ENCODE assay signal across 9 mouse cellular contexts in genomic region chr3:32553061-32553460, GRCm38 (mm10). TPM values are rescaled to one million over a fixed set of nuclear protein-coding genes. Genes with fewer than 3 reads are reported as not detected.
A peak's percentile ranks its signal among the peaks of the same experiment; 100 is the strongest.
DNase-seq lines count a peak whose midpoint lies in the region; ATAC-seq and TF ChIP-seq lines count a peak whose summit lies in the region.
"Had no signal": no experiment of that assay in that cellular context is flagged by ENCODE, and none has a peak within 500 bp of the region (broad histone marks: within the 10 kb centered on the region; RNA-seq: fewer than 3 reads in every experiment).

No protein-coding gene starts in this region.

- H3K9me3 ChIP-seq in kidney, embryonic 14.5 days (ENCODE audit: control insufficient read depth, low read length): no peaks in the 10 kb centered on the region
- H3K9me3 ChIP-seq in MEL (replicated peaks; ENCODE audit: insufficient read depth, low read length): no peaks in the 10 kb centered on the region

- no peak for ATAC-seq in kidney, embryonic 14.5 days (ENCODE audit: low FRiP score, low TSS enrichment)
- ATAC-seq in erythroblast, adult 5-6 weeks (replicated peaks; ENCODE audit: low FRiP score, poor library complexity, severe bottlenecking): no peak

- no peak overlapping the region for H3K27ac ChIP-seq in kidney, adult 2 months (ENCODE audit: insufficient read depth, low read depth, low read length)
- H3K27ac ChIP-seq in kidney, embryonic 14.5 days (ENCODE audit: low read depth, low read length): no peak overlapping the region
- no peak overlapping the region for H3K27ac ChIP-seq in MEL (ENCODE audit: control insufficient read depth, low read depth, low read length)
- H3K27ac ChIP-seq in cortical plate, adult 2 months (ENCODE audit: insufficient read depth, low read length): no peak overlapping the region
- H3K27ac ChIP-seq: macrophage had no signal

- no peaks in the 10 kb centered on the region for H3K4me1 ChIP-seq in kidney, adult 2 months (ENCODE audit: control insufficient read depth, insufficient read depth, low read length)
- no peaks in the 10 kb centered on the region for H3K4me1 ChIP-seq in kidney, embryonic 14.5 days (ENCODE audit: control insufficient read depth, insufficient read depth, low read length)
- no peaks in the 10 kb centered on the region for H3K4me1 ChIP-seq in MEL (ENCODE audit: control insufficient read depth in 1 of 2, insufficient read depth in 2 of 2, low read length in 2 of 2)
- no peaks in the 10 kb centered on the region for H3K4me1 ChIP-seq in cortical plate, adult 2 months (ENCODE audit: control insufficient read depth, insufficient read depth, low read length)

- TF ChIP-seq EP300 in MEL (IDR thresholded peaks at IDR 0.05; ENCODE audit: low read depth in 1 of 2, low read length in 2 of 2): no peak

- TF ChIP-seq CTCF in kidney, adult 2 months (conservative IDR thresholded peaks at IDR 0.05; ENCODE audit: insufficient read depth, insufficient read length, low read depth, low read length): peak; percentile 55
- TF ChIP-seq CTCF in MEL (IDR thresholded peaks at IDR 0.05 in 2 of 3, conservative IDR thresholded peaks at IDR 0.05 in 1 of 3; ENCODE audit: control insufficient read depth in 1 of 3, insufficient read depth in 1 of 3, low read depth in 2 of 3, low read length in 3 of 3, poor library complexity in 1 of 3, severe bottlenecking in 1 of 3): peak; percentile 39 to 70 (median 62)
- TF ChIP-seq CTCF in cortical plate, adult 2 months (IDR thresholded peaks at IDR 0.05; ENCODE audit: extremely low read depth, insufficient read depth, low read length): peak; percentile 15; the same call in 1 of the 2 replicates

- H3K79me2 ChIP-seq in MEL (ENCODE audit: control insufficient read depth, insufficient read depth, low read length, poor library complexity): no peaks in the 10 kb centered on the region

- whole genome bisulfite sequencing in kidney, adult 2 months: 53% methylated on average over 1 of the region's 1 CpGs
- WGBS in kidney, embryonic 14.5 days: 82% methylated on average over 1 of the region's 1 CpGs

- H3K27me3 ChIP-seq in kidney, adult 2 months (replicated peaks; ENCODE audit: control insufficient read depth, insufficient read depth, low read length): no peaks in the 10 kb centered on the region
- H3K27me3 ChIP-seq in kidney, embryonic 14.5 days (ENCODE audit: control insufficient read depth, insufficient read depth, low read length): no peaks in the 10 kb centered on the region
- H3K27me3 ChIP-seq in MEL (ENCODE audit: control insufficient read depth in 1 of 2, insufficient read depth in 2 of 2, low read length in 2 of 2): no peaks in the 10 kb centered on the region

- no peak overlapping the region for H3K9ac ChIP-seq in kidney, embryonic 14.5 days (ENCODE audit: low read depth, low read length)
- no peak overlapping the region for H3K9ac ChIP-seq in MEL (ENCODE audit: control insufficient read depth, low read depth, low read length, poor library complexity, severe bottlenecking)

- H3K4me3 ChIP-seq in kidney, adult 2 months (ENCODE audit: insufficient read depth, low read depth, low read length): no peak overlapping the region
- H3K4me3 ChIP-seq in kidney, embryonic 14.5 days (ENCODE audit: low read length): no peak overlapping the region
- no peak overlapping the region for H3K4me3 ChIP-seq in MEL (ENCODE audit: control insufficient read depth in 1 of 2, insufficient read depth in 1 of 2, low read depth in 2 of 2, low read length in 2 of 2)
- no peak overlapping the region for H3K4me3 ChIP-seq in cortical plate, adult 2 months (ENCODE audit: insufficient read depth, low read length)

- no peak overlapping the region for H3K4me2 ChIP-seq in kidney, embryonic 14.5 days (replicated peaks; ENCODE audit: low read depth, low read length)

- H3K36me3 ChIP-seq in kidney, adult 2 months (ENCODE audit: control insufficient read depth, insufficient read depth, low read length): peaks cover 11% of the 10 kb centered on the region
- peaks cover 25% of the 10 kb centered on the region for H3K36me3 ChIP-seq in kidney, embryonic 14.5 days (ENCODE audit: control insufficient read depth, insufficient read depth, low read length)
- peaks cover 0 to 6% of the 10 kb centered on the region in 2 experiments; a peak in 2 of 4 replicates for H3K36me3 ChIP-seq in MEL (ENCODE audit: control insufficient read depth in 1 of 2, insufficient read depth in 2 of 2, low read length in 2 of 2)

- peak; percentile 74 for TF ChIP-seq RAD21 in MEL (IDR thresholded peaks at IDR 0.05; ENCODE audit: low read depth, low read length)

- DNase-seq in kidney, adult 2 months: peak; percentile 57
- DNase-seq in MEL (ENCODE audit: low read depth, low spot score): peak; percentile 68
- DNase-seq in mesoderm, embryonic 11.5 days (ENCODE audit: low read depth, low spot score): peak; percentile 12
- no peak for DNase-seq in gastrocnemius, adult 18-20 months (ENCODE audit: low spot score)
- no peak for DNase-seq in gastrocnemius, adult 8-10 months (ENCODE audit: low spot score in 2 of 2)

- no peak for TF ChIP-seq POLR2A in kidney, adult 2 months (IDR thresholded peaks at IDR 0.05; ENCODE audit: low read depth, low read length)
- no peak for TF ChIP-seq POLR2A in MEL (IDR thresholded peaks at IDR 0.05; ENCODE audit: control insufficient read depth in 1 of 2, insufficient read depth in 1 of 2, low read depth in 1 of 2, low read length in 2 of 2, poor library complexity in 1 of 2)
- no peak for TF ChIP-seq POLR2A in cortical plate, adult 2 months (IDR thresholded peaks at IDR 0.05; ENCODE audit: extremely low read depth, insufficient read depth, low read length)

TF ChIP-seq in MEL, 35 proteins besides CTCF, POLR2A, EP300 and RAD21:
- TF ChIP-seq ZC3H11A (IDR thresholded peaks at IDR 0.05; ENCODE audit: low read depth, low read length) (peak; percentile 77), MEF2A (IDR thresholded peaks at IDR 0.05; ENCODE audit: extremely low read depth, insufficient replicate concordance, low read depth, low read length, poor library complexity, severe bottlenecking) (no peak), SMC3 (IDR thresholded peaks at IDR 0.05; ENCODE audit: low read depth, low read length) (peak; percentile 83), MYC (IDR thresholded peaks at IDR 0.05; ENCODE audit: low read depth, low read length) (no peak), GATA1 (IDR thresholded peaks at IDR 0.05; ENCODE audit: low read depth, low read length) (no peak), POLR2AphosphoS5 (IDR thresholded peaks at IDR 0.05; ENCODE audit: borderline replicate concordance, low read depth, low read length) (no peak), ETS1 (IDR thresholded peaks at IDR 0.05; ENCODE audit: low read depth, low read length) (no peak), ZKSCAN1 (IDR thresholded peaks at IDR 0.05; ENCODE audit: low read depth, low read length) (no peak), RCOR1 (IDR thresholded peaks at IDR 0.05; ENCODE audit: low read depth, low read length) (no peak)

RNA-seq across cellular contexts. Expression of gene Mfn1, which starts 23.8 kb away (rescaled TPM):
- polyA plus RNA-seq in kidney, adult 2 months (2012; rRNA removed): 19.9 and 26.4 TPM in 2 replicates
- 17.8 and 29.6 TPM in 2 replicates for polyA plus RNA-seq in kidney, embryonic 14.5 days (2014; fragmentation: Nextera tagmentation; extraction: Ambion mirVana)
- total RNA-seq in MEL (2012; rRNA removed): 20.8 and 25.5 TPM in 2 replicates
- 10 to 100 TPM in 1 of 2 experiments, not detected in 1; 29.4 TPM for polyA plus RNA-seq in MEL (2012; ENCODE audit: insufficient read depth in 1 of 2, insufficient read length in 2 of 2, low read depth in 1 of 2, low replicate concordance in 2 of 2, missing spikeins in 1 of 2)
- polyA plus RNA-seq in cortical plate, adult 2 months (2012; rRNA removed): 101 and 106 TPM in 2 replicates
- 100 to 1,000 TPM; 222 to 257 TPM for total RNA-seq in gastrocnemius, adult 18-20 months (2021)
- 100 to 1,000 TPM; 196 to 263 (median 234) TPM for total RNA-seq in gastrocnemius, adult 8-10 months (2022)
- total RNA-seq in erythroblast, adult 5-6 weeks (2015; ENCODE audit: low replicate concordance): 6.7 and 28.6 TPM in 2 replicates
- total RNA-seq in erythroblast, adult 5-6 weeks (2017; ENCODE audit: low replicate concordance): 37.8 and 40.3 TPM in 2 replicates

RNA-seq across cellular contexts. Expression of gene Zfp639, which starts 43.0 kb away (rescaled TPM):
- polyA plus RNA-seq in kidney, adult 2 months (2012; rRNA removed): 19.6 and 20.2 TPM in 2 replicates
- 44.4 and 44.5 TPM in 2 replicates for polyA plus RNA-seq in kidney, embryonic 14.5 days (2014; fragmentation: Nextera tagmentation; extraction: Ambion mirVana)
- total RNA-seq in MEL (2012; rRNA removed): 34.1 and 34.5 TPM in 2 replicates
- 100 to 1,000 TPM in 1 of 2 experiments, 10 to 100 TPM in 1; 35.4 to 302 TPM for polyA plus RNA-seq in MEL (2012; ENCODE audit: insufficient read depth in 1 of 2, insufficient read length in 2 of 2, low read depth in 1 of 2, low replicate concordance in 2 of 2, missing spikeins in 1 of 2)
- polyA plus RNA-seq in cortical plate, adult 2 months (2012; rRNA removed): 52.0 and 52.8 TPM in 2 replicates
- total RNA-seq in gastrocnemius, adult 18-20 months (2021): 10 to 100 TPM; 28.7 to 32.4 TPM
- total RNA-seq in gastrocnemius, adult 8-10 months (2022): 10 to 100 TPM; 27.6 to 39.8 (median 28.8) TPM
- total RNA-seq in erythroblast, adult 5-6 weeks (2015; ENCODE audit: low replicate concordance): 14.4 and 20.3 TPM in 2 replicates
- total RNA-seq in erythroblast, adult 5-6 weeks (2017; ENCODE audit: low replicate concordance): 10.3 and 11.2 TPM in 2 replicates

Comparison
In these comparisons a context has a peak if more than half of its experiments do, and no peak if none do; other contexts are left out.
1. DNase-seq: peak in kidney, adult 2 months (single experiment), MEL (single experiment) and mesoderm, embryonic 11.5 days (single experiment); none in gastrocnemius, adult 18-20 months (single experiment) and gastrocnemius, adult 8-10 months (0 of 2).
2. Peak in every context shown above with its lines, with median percentiles within 50 percentile points of each other: CTCF ChIP-seq.